Mouse (Mus musculus) gastrocnemius, postnatal 14 days (tissue): ENCODE measurements around the gene Kcnmb2. TPM values are rescaled to one million over a fixed set of nuclear protein-coding genes. Genes with fewer than 3 reads are reported as not detected.

Source experiments
- DNase-seq: peaks from one replicate; pipeline ENCODE4 v3.0.0; 2021; ENCODE audit warnings: mixed read lengths
- intact Hi-C: fragments of 180-260 bp; cut with DNase I; formaldehyde crosslinking; loops from one replicate; pipeline ENCODE4 v1.15.1; 2025; ENCODE audit warnings: low total_unique reads
- total RNA-seq, 2 experiments: library from RNA; stranded (reverse); gene quantifications; 2 replicates each; pipeline ENCODE4 v1.2.3; 2021

Kcnmb2 gene
- total RNA-seq, 2 experiments from 2014 or later, result 0.47 to 0.58 TPM

- intact Hi-C loops, result no loop called here
Measured at GRCm38 (mm10) chr3:31991526-31992045, 89.3 kb downstream of the Kcnmb2 start.

GRCm38 (mm10) chr3:32011566-32011965, 109.3 kb downstream of the Kcnmb2 start:
- intact Hi-C loops, result no loop called here
- DNase-seq, result no peak

More at GRCm38 (mm10) chr3:31991526-31992045, 89.3 kb downstream of the Kcnmb2 start:
- no peak for DNase-seq

GRCm38 (mm10) chr3:32012205-32012931, 110.1 kb downstream of the Kcnmb2 start:
- intact Hi-C loops, result no loop called here
- no peak for DNase-seq

GRCm38 (mm10) chr3:32020981-32021380, 118.7 kb downstream of the Kcnmb2 start:
- no peak for DNase-seq
- intact Hi-C loops, result no loop called here

- DNase-seq, result no peak
- intact Hi-C loops, result no loop called here
Measured at GRCm38 (mm10) chr3:32029375-32030050, 127.2 kb downstream of the Kcnmb2 start.

- DNase-seq, result no peak
- intact Hi-C loops, result no loop called here
Measured at GRCm38 (mm10) chr3:32032381-32032780, 130.1 kb downstream of the Kcnmb2 start.

GRCm38 (mm10) chr3:32043814-32044213, 141.5 kb downstream of the Kcnmb2 start:
- no peak for DNase-seq
- intact Hi-C loops, result no loop called here

GRCm38 (mm10) chr3:32048777-32049176, 146.5 kb downstream of the Kcnmb2 start:
- DNase-seq, result no peak
- intact Hi-C loops, result no loop called here

- intact Hi-C loops, result no loop called here
- no peak for DNase-seq
Measured at GRCm38 (mm10) chr3:32052596-32052995, 150.3 kb downstream of the Kcnmb2 start.

- no peak for DNase-seq
- intact Hi-C loops, result no loop called here
Measured at GRCm38 (mm10) chr3:32053610-32054241, 151.4 kb downstream of the Kcnmb2 start.

- no peak for DNase-seq
- intact Hi-C loops, result no loop called here
Measured at GRCm38 (mm10) chr3:32059888-32060656, 157.8 kb downstream of the Kcnmb2 start.

- no peak for DNase-seq
- intact Hi-C loops, result no loop called here
Measured at GRCm38 (mm10) chr3:32062685-32063084, 160.4 kb downstream of the Kcnmb2 start.

- intact Hi-C loops, result no loop called here
- no peak for DNase-seq
Measured at GRCm38 (mm10) chr3:32063312-32063711, 161.0 kb downstream of the Kcnmb2 start.

- no peak for DNase-seq
- intact Hi-C loops, result no loop called here
Measured at GRCm38 (mm10) chr3:32067004-32067935, 165.0 kb downstream of the Kcnmb2 start.

- DNase-seq, result no peak
- intact Hi-C loops, result no loop called here
Measured at GRCm38 (mm10) chr3:32073881-32074280, 171.6 kb downstream of the Kcnmb2 start.

GRCm38 (mm10) chr3:32088762-32089161, 186.5 kb downstream of the Kcnmb2 start:
- intact Hi-C loops, result no loop called here

GRCm38 (mm10) chr3:32101391-32101790, 199.1 kb downstream of the Kcnmb2 start:
- no peak for DNase-seq
- intact Hi-C loops, result no loop called here

More at GRCm38 (mm10) chr3:32088762-32089161, 186.5 kb downstream of the Kcnmb2 start:
- no peak for DNase-seq

- intact Hi-C loops, result no loop called here
- DNase-seq, result no peak
Measured at GRCm38 (mm10) chr3:32119851-32120250, 217.5 kb downstream of the Kcnmb2 start.

- intact Hi-C loops, result no loop called here
- DNase-seq, result no peak
Measured at GRCm38 (mm10) chr3:32121731-32122130, 219.4 kb downstream of the Kcnmb2 start.
